Mouse (Mus musculus) C2C12 (cell line): ENCODE results near the gene Tekt2.

Experiments used
- CEBPB ChIP-seq: IDR thresholded peaks from one replicate; pipeline ENCODE4 v1.6.1; 2011; ENCODE audit warnings: low read depth, mild to moderate bottlenecking, control low read depth, moderate library complexity
- CTCF ChIP-seq: IDR thresholded peaks from one replicate; pipeline ENCODE4 v1.5.1; 2011; ENCODE audit not compliant: control insufficient read depth, insufficient read depth, insufficient read length
- FOSL1 ChIP-seq: IDR thresholded peaks from one replicate; pipeline ENCODE4 v1.8.0; 2011; ENCODE audit warnings: mild to moderate bottlenecking, low read length; ENCODE audit not compliant: poor library complexity, insufficient read depth, severe bottlenecking
- MAX ChIP-seq: IDR thresholded peaks from one replicate; pipeline ENCODE4 v1.6.1; 2011; ENCODE audit warnings: mild to moderate bottlenecking, control low read depth
- MYOD1 ChIP-seq: IDR thresholded peaks from one replicate; pipeline ENCODE4 v1.6.1; 2011; ENCODE audit warnings: low read depth; ENCODE audit not compliant: control insufficient read depth, insufficient read length
- MYOG ChIP-seq: IDR thresholded peaks from one replicate; pipeline ENCODE4 v1.6.1; 2011; ENCODE audit not compliant: control insufficient read depth, insufficient read length; ENCODE audit errors: extremely low read depth
- USF1 ChIP-seq: IDR thresholded peaks from one replicate; pipeline ENCODE4 v1.6.1; 2011; ENCODE audit warnings: low read depth, mild to moderate bottlenecking, control low read depth, moderate library complexity

DNA sequence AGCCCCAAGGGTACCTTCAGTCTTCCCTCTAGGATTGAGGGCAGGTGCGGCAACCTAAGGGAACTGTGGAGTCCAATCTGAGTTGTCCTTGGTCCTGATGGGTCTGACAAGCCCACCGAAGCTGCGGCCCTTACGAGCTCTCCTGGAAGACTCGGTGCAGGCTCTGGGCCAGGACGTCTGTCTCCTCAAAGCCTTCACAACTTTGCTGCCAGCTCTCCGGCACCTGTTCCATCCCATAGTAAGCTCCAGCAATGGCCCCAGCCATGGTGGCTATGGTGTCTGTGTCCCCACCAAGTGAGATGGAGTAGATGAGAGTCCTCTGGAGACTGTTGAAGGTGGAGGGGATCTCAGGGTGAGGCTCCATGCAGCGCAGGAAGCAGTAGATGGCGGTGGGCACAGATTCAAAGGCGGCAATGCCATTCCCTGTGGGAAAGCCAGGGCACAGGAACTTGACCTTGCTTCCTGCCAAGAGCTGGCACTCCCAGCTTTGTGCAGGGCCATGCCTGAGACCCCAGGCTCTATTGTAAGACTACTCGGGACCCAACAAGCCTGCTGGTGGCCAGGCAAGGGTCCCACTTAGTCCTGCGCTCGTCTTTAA lies 8.9 kb downstream of the Tekt2 start:
- TF ChIP-seq CTCF (no peak), USF1 (no peak), CEBPB (no peak), MYOG (no peak), MYOD1 (no peak), MAX (no peak), FOSL1 (no peak)
